Mouse (Mus musculus): Measurements from ENCODE around the gene Vta1.

The Vta1 gene

DNA sequence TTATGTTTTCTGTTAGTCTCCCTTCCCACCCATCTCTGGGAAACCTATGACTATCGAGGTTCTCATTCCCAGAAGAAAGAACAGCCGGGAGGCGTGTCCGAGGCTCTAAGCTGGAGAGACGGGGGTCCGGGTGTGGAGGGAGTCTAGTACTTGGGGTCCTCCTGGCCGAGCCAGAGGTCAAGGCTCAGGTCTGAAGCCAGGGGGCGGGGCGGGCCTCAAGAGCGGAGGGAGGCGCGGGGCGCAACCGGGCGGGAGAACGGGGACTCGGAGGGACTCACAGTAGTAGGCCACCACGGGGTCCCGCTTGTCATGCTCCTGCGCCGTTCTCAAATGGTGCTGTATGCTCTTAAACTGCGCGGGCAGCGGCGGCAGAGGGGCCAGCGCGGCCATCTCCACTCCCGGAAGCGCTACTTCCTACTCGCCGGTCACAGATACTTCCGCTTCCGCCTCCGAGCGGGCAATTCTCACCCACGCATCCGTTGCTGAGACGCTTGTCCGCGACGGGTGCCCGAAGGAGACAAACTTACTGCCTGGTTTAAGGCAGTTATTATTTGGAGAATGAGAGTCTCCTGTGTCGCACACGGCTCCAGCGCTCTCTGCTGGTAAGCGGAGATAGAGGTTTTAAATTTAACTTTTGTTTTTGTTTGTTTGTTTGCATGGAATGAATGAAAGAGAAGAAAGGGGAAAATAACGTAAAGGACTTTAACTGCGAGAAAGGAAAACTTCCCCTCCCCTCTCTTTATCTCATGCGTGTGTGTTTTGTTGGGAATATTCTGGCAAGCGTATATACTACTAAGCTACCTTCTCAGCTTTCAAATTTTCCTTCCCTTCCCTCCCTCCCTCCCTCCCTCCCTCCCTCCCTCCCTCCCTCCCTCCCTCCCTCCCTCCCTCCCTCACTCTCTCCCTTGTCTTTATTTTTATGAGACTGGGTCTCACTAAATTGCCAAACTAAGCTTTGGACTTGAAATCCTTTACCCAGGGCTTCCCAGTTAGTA lies at the start of gene Vta1, which contains the start of gene Nmbr:
Gene Vta1, minus strand, starts transcription at position 489 of the 995 bp plus-strand sequence.
Gene Nmbr, plus strand, starts transcription at position 520 of the 995 bp plus-strand sequence.
- DNase-seq (ENCODE audit: low spot score in 2 of 2) = peak; percentile 89 to 92

GRCm38 (mm10) chr10:14734285-14734684 lies 28.9 kb upstream of the Vta1 start:
- no peak for DNase-seq (ENCODE audit: low spot score in 2 of 2)

DNA sequence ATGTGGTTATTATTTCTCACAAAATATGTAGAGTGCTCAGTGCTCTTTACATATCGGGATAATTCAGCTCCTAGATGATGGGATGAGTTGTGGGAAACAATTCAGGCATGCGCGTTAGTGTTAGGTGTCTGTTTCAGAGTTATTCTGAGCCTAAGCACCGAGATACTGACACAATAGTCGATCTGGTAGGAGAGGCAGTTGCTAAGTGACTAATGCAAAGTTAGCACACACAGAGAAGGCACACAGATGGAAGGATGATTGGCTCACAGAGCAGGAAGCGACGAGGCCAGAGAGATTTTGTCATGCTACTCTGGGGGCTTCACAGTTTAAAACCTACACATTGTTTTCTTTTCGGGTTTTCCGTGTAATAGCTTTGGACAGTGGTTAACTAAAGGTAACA lies 20.3 kb upstream of the Vta1 start:
- no peak for DNase-seq (ENCODE audit: low spot score in 2 of 2)

GRCm38 (mm10) chr10:14718114-14718513 lies 12.8 kb upstream of the Vta1 start, which contains the start of gene Gje1:
Gene Gje1 (minus strand): TSS chr10:14718214.
- no peak for DNase-seq (ENCODE audit: low spot score in 2 of 2)

- DNase-seq (ENCODE audit: low spot score in 2 of 2) = no peak
These were observed 1.4 kb downstream of the Vta1 start for GRCm38 (mm10) chr10:14703830-14704420.

GRCm38 (mm10) chr10:14703239-14703638 lies 2.1 kb downstream of the Vta1 start:
- no peak for DNase-seq (ENCODE audit: low spot score in 2 of 2)

DNA sequence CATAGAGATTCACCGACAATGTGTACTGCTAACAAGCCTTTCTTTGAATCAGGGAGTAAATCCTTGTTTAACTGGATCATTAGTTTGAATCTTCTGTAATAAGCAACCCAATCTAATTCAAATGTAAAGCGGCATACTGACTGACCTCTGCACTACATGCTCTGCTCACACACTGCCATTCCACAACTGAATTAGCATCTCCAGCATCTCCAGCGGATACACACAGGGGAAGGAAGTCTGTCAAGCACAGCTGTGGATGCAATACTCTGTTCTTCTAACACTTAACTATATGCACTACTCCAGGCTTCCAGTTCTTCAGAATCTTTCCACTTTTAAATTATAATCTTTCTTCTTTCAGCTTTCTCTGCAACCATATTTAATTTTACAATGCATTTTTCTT lies 15.0 kb downstream of the Vta1 start:
- no peak for DNase-seq (ENCODE audit: low spot score in 2 of 2)

DNA sequence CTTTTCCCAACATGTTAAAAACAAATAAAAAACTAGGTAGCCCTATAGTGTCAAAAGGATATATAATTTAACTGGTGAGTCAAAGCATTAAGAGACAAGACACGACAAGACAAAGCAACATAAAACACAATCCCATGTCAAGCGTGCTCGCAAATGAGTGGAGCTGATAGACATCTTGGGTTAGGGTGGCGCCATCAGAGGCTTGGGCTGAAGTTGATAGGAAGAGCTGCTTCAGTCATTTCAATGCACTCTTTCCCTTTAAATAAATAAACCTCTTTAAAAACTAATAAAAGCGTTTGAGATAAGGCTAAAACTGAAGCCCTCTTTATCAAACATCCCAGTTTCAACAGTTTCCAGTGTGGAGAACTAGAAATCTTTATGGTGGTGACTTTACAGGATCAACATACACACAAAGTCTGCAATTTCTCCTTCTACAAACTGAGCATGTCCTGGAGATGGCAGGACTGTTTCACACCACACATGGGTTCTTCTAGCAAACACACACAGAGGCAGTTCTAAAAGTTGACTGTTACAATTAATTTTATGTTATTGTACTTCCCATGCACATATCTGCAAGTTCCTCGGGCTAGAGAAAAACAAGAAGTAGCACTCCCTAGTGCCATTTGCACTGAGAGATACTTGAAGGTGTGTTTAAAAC lies 16.4 kb downstream of the Vta1 start:
- no peak for DNase-seq (ENCODE audit: low spot score in 2 of 2)

GRCm38 (mm10) chr10:14685663-14686062 lies 19.7 kb downstream of the Vta1 start:
- no peak for DNase-seq (ENCODE audit: low spot score in 2 of 2)

GRCm38 (mm10) chr10:14666147-14666546 lies 39.2 kb downstream of the Vta1 start:
- DNase-seq (ENCODE audit: low spot score in 2 of 2) = no peak

GRCm38 (mm10) chr10:14660875-14661274 lies 44.5 kb downstream of the Vta1 start:
- no peak for DNase-seq (ENCODE audit: low spot score in 2 of 2)

DNA sequence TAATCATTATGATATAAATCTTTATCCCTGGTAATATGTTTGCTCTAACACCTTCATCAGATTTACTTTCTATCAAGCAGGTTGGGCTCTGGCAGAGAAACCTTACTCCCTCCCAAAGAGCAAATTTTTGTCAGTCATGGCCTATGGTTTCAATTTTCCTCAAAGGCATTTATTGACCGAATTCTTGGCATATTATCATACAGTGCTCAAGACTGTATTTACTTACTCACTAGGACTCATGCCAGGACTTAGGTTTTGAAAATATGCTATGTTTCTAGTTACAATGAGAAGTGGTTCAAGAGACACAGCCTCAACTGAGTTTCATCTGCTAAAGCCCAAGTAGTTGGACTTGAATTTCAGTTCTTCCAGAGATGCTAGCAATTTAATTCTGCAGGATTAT lies 65.7 kb downstream of the Vta1 start:
- DNase-seq (ENCODE audit: low spot score in 2 of 2) = no peak

DNA sequence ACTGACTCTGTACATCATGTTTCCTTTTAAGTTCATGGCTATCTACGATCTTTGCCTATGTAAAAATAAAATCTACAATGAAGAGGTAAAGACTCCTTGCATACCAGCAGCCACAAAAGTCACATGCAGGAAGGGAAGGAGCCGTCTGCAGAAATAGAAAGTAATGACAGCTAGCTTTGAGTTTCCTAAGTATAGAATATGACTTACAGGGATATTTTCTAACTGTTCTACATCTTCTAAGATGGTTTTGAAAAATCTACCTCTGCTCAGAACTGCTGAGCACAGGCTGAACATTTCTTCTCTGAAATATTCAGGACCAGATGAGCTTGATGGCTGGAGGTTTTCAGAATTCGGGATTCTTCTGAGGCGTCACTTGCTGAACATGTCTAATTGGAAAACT lies 66.3 kb downstream of the Vta1 start:
- DNase-seq (ENCODE audit: low spot score in 2 of 2) = no peak

- no peak for DNase-seq (ENCODE audit: low spot score in 2 of 2)
These were observed 79.7 kb downstream of the Vta1 start for GRCm38 (mm10) chr10:14625706-14626105.

DNA sequence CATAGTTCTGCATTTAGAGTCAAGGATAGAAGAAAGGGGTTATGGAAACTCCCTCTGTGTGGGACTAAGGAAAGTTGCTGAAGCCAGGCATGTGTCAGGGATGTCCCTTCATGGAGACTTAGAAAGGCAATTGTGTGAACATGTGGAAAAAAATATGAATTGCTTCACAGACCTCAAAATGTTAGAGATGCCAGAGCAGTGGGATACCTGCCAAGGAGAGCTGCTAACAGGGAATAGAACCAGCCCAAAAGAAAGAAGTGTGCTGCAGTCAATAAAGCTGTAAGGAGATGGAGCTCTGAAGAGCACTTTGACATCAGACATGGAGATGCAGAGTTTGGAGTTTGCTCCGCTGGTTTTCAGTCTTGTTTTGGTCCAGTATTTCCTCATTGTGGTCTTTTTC lies 86.2 kb downstream of the Vta1 start:
- no peak for DNase-seq (ENCODE audit: low spot score in 2 of 2)

DNA sequence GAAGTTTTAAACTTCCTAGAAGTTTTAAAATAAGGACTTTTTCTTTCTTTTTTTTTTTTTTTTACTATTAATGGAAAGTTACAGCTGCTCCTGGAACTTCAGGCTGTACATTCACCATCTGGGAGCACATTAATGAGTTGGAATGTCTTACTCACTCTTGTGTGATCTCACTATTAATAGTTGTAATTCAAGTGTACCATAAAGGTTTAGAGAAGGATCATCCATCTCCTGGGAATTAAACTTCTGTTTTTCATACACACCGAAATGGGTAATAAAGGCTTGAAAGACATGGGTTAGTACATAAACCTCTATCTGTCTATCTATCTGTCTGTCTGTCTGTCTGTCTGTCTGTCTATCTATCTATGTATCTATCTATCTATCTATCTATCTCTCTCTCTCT lies 87.1 kb downstream of the Vta1 start:
- no peak for DNase-seq (ENCODE audit: low spot score in 2 of 2)

DNA sequence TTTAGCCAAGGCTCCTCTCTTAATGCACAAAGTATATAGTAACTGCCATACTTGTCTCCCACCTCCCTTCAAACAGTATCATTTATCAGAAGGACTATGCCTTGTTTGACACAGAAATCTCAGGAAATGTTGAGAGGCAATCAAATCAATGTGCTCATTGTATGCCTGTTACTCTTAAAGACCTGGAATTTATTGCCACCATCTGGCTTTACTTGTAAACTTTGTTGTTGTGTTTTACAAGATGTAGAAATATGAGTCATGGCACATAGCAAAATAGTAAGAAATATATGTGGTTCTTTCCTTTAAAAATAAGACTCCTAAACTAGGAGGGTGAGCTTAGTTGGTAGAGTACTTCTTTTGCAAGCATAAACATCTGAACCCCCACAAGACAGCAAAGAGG lies 89.9 kb downstream of the Vta1 start:
- no peak for DNase-seq (ENCODE audit: low spot score in 2 of 2)

DNA sequence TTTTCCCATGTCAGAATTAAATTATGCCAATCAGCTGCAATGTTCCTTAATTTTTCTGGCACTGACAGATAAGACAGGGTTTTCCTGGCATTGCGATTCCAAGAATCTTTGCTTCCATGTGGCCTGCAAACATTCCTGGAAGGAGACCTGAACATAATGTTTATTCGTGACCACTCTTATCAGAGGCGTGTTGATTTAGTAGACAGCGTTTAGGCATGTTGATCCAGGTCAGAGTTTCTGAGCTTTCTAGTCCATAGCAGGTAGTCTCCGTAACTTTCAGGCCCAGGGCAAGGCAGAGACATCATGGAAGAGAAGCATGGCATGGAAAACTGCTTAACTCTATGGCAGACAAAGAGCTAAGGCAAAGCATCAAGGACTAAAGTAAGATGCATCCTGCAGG lies 97.8 kb downstream of the Vta1 start:
- no peak for DNase-seq (ENCODE audit: low spot score in 2 of 2)

All from spleen, postnatal 14 days (tissue).